Mouse (Mus musculus): ENCODE measurements around the gene Rapgef2.

Gene Rapgef2

GRCm38 (mm10) chr3:79015621-79016474, 270.5 kb downstream of the Rapgef2 start:
- H3K9me3 ChIP-seq (ENCODE audit: low read length): no peaks in the 10 kb centered on the region
- H3K4me3 ChIP-seq (replicated peaks; ENCODE audit: low read length): no peak overlapping the region
- no peaks in the 10 kb centered on the region for H3K4me1 ChIP-seq (replicated peaks; ENCODE audit: low read depth, low read length)
- no peak for TF ChIP-seq NANOG (IDR thresholded peaks at IDR 0.05; ENCODE audit: borderline replicate concordance, low read length)
- no peak for TF ChIP-seq POU5F1 (IDR thresholded peaks at IDR 0.05; ENCODE audit: borderline replicate concordance, low read length)
- no peak for TF ChIP-seq CTCF (conservative IDR thresholded peaks at IDR 0.05; ENCODE audit: low read length)
- no peaks in the 10 kb centered on the region for H3K27me3 ChIP-seq (ENCODE audit: insufficient read depth, low read length)
- H3K36me3 ChIP-seq (ENCODE audit: insufficient read depth, low read length): no peaks in the 10 kb centered on the region

Data from E14TG2a.4 (cell line).